Mouse (Mus musculus): ENCODE measurements around the gene Nme7. TPM values are rescaled to one million over a fixed set of nuclear protein-coding genes. Genes with fewer than 3 reads are reported as not detected.
A peak's percentile ranks its signal among the peaks of the same experiment; 100 is the strongest.

The Nme7 gene
- polyA plus RNA-seq, 1 experiment from 2014 or later = 46.1 TPM

DNA sequence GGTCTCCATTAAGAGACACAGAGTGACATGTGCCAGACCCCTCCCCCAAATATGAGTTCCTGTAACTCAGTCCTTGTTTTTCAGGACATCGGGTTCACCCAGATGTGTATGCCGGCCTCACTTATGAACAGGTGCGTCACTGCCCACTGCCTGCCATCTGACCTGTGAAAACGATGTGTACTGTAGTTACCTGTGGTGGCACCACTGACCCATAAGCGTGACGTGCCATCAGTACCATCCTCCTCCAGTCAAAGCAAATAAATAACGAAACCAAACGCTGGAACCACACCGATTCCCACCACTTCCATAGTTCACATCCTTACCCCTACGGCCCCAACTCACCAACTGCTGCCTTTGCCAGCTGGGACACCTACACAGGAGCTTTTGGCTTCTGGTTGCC, 142.6 kb downstream of the Nme7 start:
- 89% methylated on average over 10 of the region's 10 CpGs for WGBS
- Histone ChIP-seq H3K9me3 (no peaks in the 10 kb centered on the region), H3K36me3 (replicated peaks) (peaks cover 2% of the 10 kb centered on the region; the same call in 1 of the 2 replicates)

GRCm38 (mm10) chr1:164447521-164447920, 143.6 kb downstream of the Nme7 start:
- Histone ChIP-seq H3K4me3 (no peak overlapping the region), H3K27me3 (replicated peaks; ENCODE audit: low read depth, poor library complexity, severe bottlenecking) (no peaks in the 10 kb centered on the region), H3K27ac (replicated peaks) (no peak overlapping the region), H3K4me1 (peaks cover 4% of the 10 kb centered on the region; the same call in 1 of the 2 replicates), H3K9me3 (no peaks in the 10 kb centered on the region), H3K36me3 (replicated peaks) (no peaks in the 10 kb centered on the region; the same call in 1 of the 2 replicates)
- 89% methylated on average over 6 of the region's 6 CpGs for WGBS
- DNase-seq (ENCODE audit: low spot score) = no peak

More for the DNA sequence above, 142.6 kb downstream of the Nme7 start:
- no peak overlapping the region for H3K4me3 ChIP-seq
- H3K27me3 ChIP-seq (replicated peaks; ENCODE audit: low read depth, poor library complexity, severe bottlenecking) = no peaks in the 10 kb centered on the region
- H3K4me1 ChIP-seq = peaks cover 4% of the 10 kb centered on the region; the same call in 1 of the 2 replicates
- no peak for DNase-seq (ENCODE audit: low spot score)
- no peak overlapping the region for H3K27ac ChIP-seq (replicated peaks)

GRCm38 (mm10) chr1:164449626-164450025, 145.7 kb downstream of the Nme7 start:
- peaks cover 2% of the 10 kb centered on the region; the same call in 1 of the 2 replicates for H3K27me3 ChIP-seq (replicated peaks; ENCODE audit: low read depth, poor library complexity, severe bottlenecking)

DNA sequence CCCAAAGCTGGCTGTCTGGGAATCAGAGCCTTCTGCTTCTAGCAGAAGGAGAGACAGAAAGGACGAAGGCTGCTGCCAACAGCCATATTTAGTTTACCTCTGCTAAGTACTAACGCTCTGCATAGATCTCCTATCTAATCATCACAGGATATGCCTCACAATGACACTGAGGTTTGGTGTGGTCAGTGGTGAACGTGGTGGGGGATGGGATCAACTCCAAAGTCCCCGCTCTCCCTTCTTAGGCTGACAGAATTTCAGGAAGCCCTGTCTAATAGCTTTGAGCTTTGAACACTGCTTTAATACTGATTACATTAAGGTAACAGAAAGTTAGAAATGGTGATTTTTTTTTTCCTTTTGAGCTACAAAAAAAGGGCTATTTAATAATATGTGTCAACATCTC, 146.3 kb downstream of the Nme7 start:
- no peak overlapping the region for H3K27ac ChIP-seq (replicated peaks)
- peaks cover 8% of the 10 kb centered on the region for H3K27me3 ChIP-seq (replicated peaks; ENCODE audit: low read depth, poor library complexity, severe bottlenecking)
- no peak overlapping the region for H3K4me3 ChIP-seq
- peaks cover 15% of the 10 kb centered on the region for H3K4me1 ChIP-seq
- H3K9me3 ChIP-seq = no peaks in the 10 kb centered on the region
- H3K36me3 ChIP-seq (replicated peaks) = 0 out of 2 replicates have a peak, but pooled peaks cover 6% of the 10 kb centered on the region
- 88% methylated on average over 4 of the region's 4 CpGs for WGBS
- no peak for DNase-seq (ENCODE audit: low spot score)

More at GRCm38 (mm10) chr1:164449626-164450025, 145.7 kb downstream of the Nme7 start:
- peaks cover 10% of the 10 kb centered on the region for H3K4me1 ChIP-seq
- H3K36me3 ChIP-seq (replicated peaks) = 0 out of 2 replicates have a peak, but pooled peaks cover 6% of the 10 kb centered on the region
- no peaks in the 10 kb centered on the region for H3K9me3 ChIP-seq
- H3K4me3 ChIP-seq = no peak overlapping the region
- no peak for DNase-seq (ENCODE audit: low spot score)
- 88% methylated on average over 8 of the region's 8 CpGs for WGBS
- no peak overlapping the region for H3K27ac ChIP-seq (replicated peaks)

DNA sequence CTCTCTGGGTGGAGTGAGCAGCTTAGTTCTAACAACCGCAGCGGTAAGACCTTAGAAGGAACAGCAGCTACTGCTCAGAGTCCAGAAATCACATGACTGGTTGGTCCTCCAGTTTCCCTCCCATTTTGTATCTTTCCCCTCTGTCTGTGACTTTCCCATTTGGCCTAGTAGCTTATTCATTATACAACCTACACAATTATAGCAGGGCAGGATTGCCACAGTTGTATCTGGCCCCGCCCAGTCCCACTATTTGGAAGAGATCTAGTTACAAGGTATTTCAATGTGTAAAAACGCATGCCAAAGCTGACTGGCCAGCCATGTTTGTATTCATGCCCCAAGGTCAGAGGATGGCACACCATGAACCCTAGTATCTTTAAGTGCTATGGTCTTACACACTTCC, 146.7 kb downstream of the Nme7 start:
- Histone ChIP-seq H3K36me3 (replicated peaks) (0 out of 2 replicates have a peak, but pooled peaks cover 6% of the 10 kb centered on the region), H3K4me1 (peaks cover 16% of the 10 kb centered on the region)
- WGBS = 89% methylated on average over 4 of the region's 4 CpGs

GRCm38 (mm10) chr1:164451346-164451745, 147.4 kb downstream of the Nme7 start:
- no peak for DNase-seq (ENCODE audit: low spot score)
- 0 out of 2 replicates have a peak, but pooled peaks cover 6% of the 10 kb centered on the region for H3K36me3 ChIP-seq (replicated peaks)
- H3K4me1 ChIP-seq = peaks cover 23% of the 10 kb centered on the region
- no peak overlapping the region for H3K27ac ChIP-seq (replicated peaks)
- no peak overlapping the region for H3K4me3 ChIP-seq
- H3K9me3 ChIP-seq = no peaks in the 10 kb centered on the region
- 84% methylated on average over 5 of the region's 5 CpGs for WGBS
- H3K27me3 ChIP-seq (replicated peaks; ENCODE audit: low read depth, poor library complexity, severe bottlenecking) = peaks cover 17% of the 10 kb centered on the region

More for the DNA sequence above, 146.7 kb downstream of the Nme7 start:
- no peak for DNase-seq (ENCODE audit: low spot score)
- H3K27ac ChIP-seq (replicated peaks) = no peak overlapping the region
- peaks cover 10% of the 10 kb centered on the region for H3K27me3 ChIP-seq (replicated peaks; ENCODE audit: low read depth, poor library complexity, severe bottlenecking)
- H3K9me3 ChIP-seq = no peaks in the 10 kb centered on the region
- no peak overlapping the region for H3K4me3 ChIP-seq

DNA sequence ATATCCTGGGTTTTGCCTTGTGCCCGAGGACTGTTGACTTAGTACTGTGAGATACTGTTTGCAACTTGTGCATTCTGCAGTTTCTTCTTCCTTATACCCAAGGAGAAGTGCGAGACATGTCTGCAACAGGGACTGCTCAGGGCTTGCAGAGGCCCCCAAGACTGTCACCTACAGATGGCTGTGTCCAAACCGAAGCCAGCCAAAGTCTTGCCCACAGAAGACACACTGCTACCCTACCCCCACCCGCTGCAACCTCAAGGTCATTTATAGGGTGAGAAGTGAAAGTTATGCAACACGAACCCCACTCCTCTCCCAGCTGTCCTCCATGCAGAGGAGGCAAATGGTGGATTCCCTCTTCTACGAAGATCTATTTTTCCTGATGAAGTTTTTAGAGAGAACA, 148.7 kb downstream of the Nme7 start:
- peaks cover 30% of the 10 kb centered on the region for H3K27me3 ChIP-seq (replicated peaks; ENCODE audit: low read depth, poor library complexity, severe bottlenecking)
- no peak overlapping the region for H3K4me3 ChIP-seq
- no peak for DNase-seq (ENCODE audit: low spot score)
- 0 out of 2 replicates have a peak, but pooled peaks cover 6% of the 10 kb centered on the region for H3K36me3 ChIP-seq (replicated peaks)
- H3K9me3 ChIP-seq = no peaks in the 10 kb centered on the region
- 89% methylated on average over 6 of the region's 6 CpGs for WGBS
- H3K27ac ChIP-seq (replicated peaks) = no peak overlapping the region
- H3K4me1 ChIP-seq = peaks cover 34% of the 10 kb centered on the region

GRCm38 (mm10) chr1:164453146-164453545, 149.2 kb downstream of the Nme7 start:
- Histone ChIP-seq H3K27me3 (replicated peaks; ENCODE audit: low read depth, poor library complexity, severe bottlenecking) (peaks cover 35% of the 10 kb centered on the region), H3K4me1 (peaks cover 37% of the 10 kb centered on the region), H3K27ac (replicated peaks) (no peak overlapping the region), H3K4me3 (no peak overlapping the region), H3K9me3 (no peaks in the 10 kb centered on the region), H3K36me3 (replicated peaks) (0 out of 2 replicates have a peak, but pooled peaks cover 6% of the 10 kb centered on the region)
- 94% methylated on average over 8 of the region's 8 CpGs for WGBS
- no peak for DNase-seq (ENCODE audit: low spot score)

- Histone ChIP-seq H3K27ac (replicated peaks) (no peak overlapping the region), H3K9me3 (no peaks in the 10 kb centered on the region), H3K27me3 (replicated peaks; ENCODE audit: low read depth, poor library complexity, severe bottlenecking) (peaks cover 41% of the 10 kb centered on the region), H3K4me3 (no peak overlapping the region), H3K4me1 (peaks cover 42% of the 10 kb centered on the region), H3K36me3 (replicated peaks) (0 out of 2 replicates have a peak, but pooled peaks cover 6% of the 10 kb centered on the region)
- 85% methylated on average over 5 of the region's 5 CpGs for WGBS
- DNase-seq (ENCODE audit: low spot score) = no peak
These were observed 149.8 kb downstream of the Nme7 start for GRCm38 (mm10) chr1:164453739-164454138.

- Histone ChIP-seq H3K36me3 (replicated peaks) (0 out of 2 replicates have a peak, but pooled peaks cover 6% of the 10 kb centered on the region), H3K9me3 (no peaks in the 10 kb centered on the region), H3K27me3 (replicated peaks; ENCODE audit: low read depth, poor library complexity, severe bottlenecking) (peaks cover 53% of the 10 kb centered on the region), H3K4me3 (peak overlapping the region; percentile 25; the same call in 1 of the 2 replicates), H3K4me1 (peaks cover 39% of the 10 kb centered on the region), H3K27ac (replicated peaks) (no peak overlapping the region)
- 41% methylated on average over 14 of the region's 14 CpGs for WGBS
- DNase-seq (ENCODE audit: low spot score) = peak; percentile 53
These were observed 151.0 kb downstream of the Nme7 start for GRCm38 (mm10) chr1:164454747-164455400.

DNA sequence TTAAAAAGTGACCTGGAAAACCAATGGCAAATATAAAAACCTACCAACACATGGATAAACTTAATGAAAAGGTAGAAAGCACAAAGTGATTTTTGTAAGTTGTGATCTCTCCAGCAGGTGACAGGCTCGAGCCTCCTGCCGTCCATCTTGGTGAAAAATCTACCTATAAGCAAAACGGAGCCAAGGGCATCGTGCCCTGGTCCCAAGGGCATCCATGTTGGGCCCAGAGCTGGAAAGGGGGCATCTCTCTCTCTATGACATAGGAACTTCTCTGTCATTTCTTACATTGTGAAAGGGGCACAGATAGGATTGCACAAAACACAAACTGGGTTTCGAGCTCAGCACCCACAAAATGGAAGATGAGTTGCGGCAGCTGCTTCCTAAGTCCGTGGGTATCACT, 151.7 kb downstream of the Nme7 start:
- H3K27ac ChIP-seq (replicated peaks) = no peak overlapping the region
- no peaks in the 10 kb centered on the region for H3K9me3 ChIP-seq
- WGBS = 76% methylated on average over 7 of the region's 7 CpGs
- no peak for DNase-seq (ENCODE audit: low spot score)
- 0 out of 2 replicates have a peak, but pooled peaks cover 6% of the 10 kb centered on the region for H3K36me3 ChIP-seq (replicated peaks)
- H3K4me1 ChIP-seq = peaks cover 39% of the 10 kb centered on the region
- peaks cover 60% of the 10 kb centered on the region for H3K27me3 ChIP-seq (replicated peaks; ENCODE audit: low read depth, poor library complexity, severe bottlenecking)
- 0 out of 2 replicates have a peak overlapping the region, but pooled peaks have one; percentile 74 for H3K4me3 ChIP-seq

GRCm38 (mm10) chr1:164456065-164456464, 152.1 kb downstream of the Nme7 start:
- H3K4me1 ChIP-seq = peaks cover 39% of the 10 kb centered on the region
- peaks cover 64% of the 10 kb centered on the region for H3K27me3 ChIP-seq (replicated peaks; ENCODE audit: low read depth, poor library complexity, severe bottlenecking)
- 0 out of 2 replicates have a peak, but pooled peaks cover 6% of the 10 kb centered on the region for H3K36me3 ChIP-seq (replicated peaks)
- no peaks in the 10 kb centered on the region for H3K9me3 ChIP-seq
- whole genome bisulfite sequencing = 27% methylated on average over 6 of the region's 6 CpGs
- no peak for DNase-seq (ENCODE audit: low spot score)
- no peak overlapping the region for H3K27ac ChIP-seq (replicated peaks)
- peak overlapping the region; percentile 74; the same call in 1 of the 2 replicates for H3K4me3 ChIP-seq

DNA sequence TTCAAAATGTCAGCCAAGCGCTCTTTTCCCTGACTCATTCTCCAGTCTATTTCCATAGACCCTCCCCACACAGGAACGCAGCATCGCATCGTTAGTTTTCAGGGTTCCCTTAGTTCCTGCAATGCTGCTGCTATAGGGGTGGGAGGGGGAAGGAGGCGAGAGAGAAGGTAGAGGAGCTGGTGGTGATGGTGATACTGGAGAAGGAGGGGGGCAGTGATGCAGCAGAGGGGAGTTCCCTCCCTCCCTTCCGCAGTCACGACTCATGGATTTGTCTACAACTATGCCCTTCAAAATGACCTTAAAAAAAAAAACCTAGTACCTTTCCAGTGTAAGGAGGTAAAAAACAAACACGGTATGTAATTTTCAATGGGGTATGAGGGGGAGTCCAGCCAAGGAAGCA, 152.8 kb downstream of the Nme7 start:
- DNase-seq (ENCODE audit: low spot score) = no peak
- no peak overlapping the region for H3K27ac ChIP-seq (replicated peaks)
- H3K4me1 ChIP-seq = peaks cover 41% of the 10 kb centered on the region
- H3K27me3 ChIP-seq (replicated peaks; ENCODE audit: low read depth, poor library complexity, severe bottlenecking) = peaks cover 71% of the 10 kb centered on the region
- WGBS = 8% methylated on average over 8 of the region's 8 CpGs
- H3K36me3 ChIP-seq (replicated peaks) = 0 out of 2 replicates have a peak, but pooled peaks cover 6% of the 10 kb centered on the region
- peak overlapping the region; percentile 74 for H3K4me3 ChIP-seq
- H3K9me3 ChIP-seq = no peaks in the 10 kb centered on the region

All from embryonic facial prominence, embryonic 10.5 days (tissue).